Mouse (Mus musculus): Measurements from ENCODE around the gene Strada. TPM values are rescaled to one million over a fixed set of nuclear protein-coding genes. Genes with fewer than 3 reads are reported as not detected.

Gene Strada
- total and polyA plus RNA-seq, 2 experiments from 2014 or later = 23.7 to 34.8 TPM

DNA sequence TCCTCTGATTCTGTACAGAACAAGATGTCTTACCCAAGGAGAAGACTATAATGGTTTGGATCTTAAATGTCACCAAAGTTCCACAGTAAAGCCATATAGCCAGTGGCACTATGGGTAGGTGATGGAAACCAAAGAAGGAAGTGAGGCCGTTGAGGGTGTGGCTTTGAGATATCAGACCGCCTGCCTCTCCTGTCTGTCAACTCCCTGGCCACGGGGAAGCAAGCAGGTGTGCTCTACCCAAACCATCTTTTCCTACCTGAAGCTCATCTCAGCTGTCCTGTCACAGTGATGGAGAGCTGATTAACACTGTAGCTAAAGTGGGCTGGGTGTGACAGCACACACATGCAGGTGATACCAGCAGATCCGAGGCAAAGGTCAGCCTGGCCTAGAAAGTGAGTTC is 3.7 kb downstream of the Strada start:
- Histone ChIP-seq H3K27ac (ENCODE audit: low read depth, low read length) (no peak overlapping the region), H3K4me2 (ENCODE audit: low read depth) (no peak overlapping the region), H3K9me3 (ENCODE audit: low read length) (no peaks in the 10 kb centered on the region), H3K4me1 (ENCODE audit: insufficient read depth) (no peaks in the 10 kb centered on the region), H3K4me3 (ENCODE audit: low read depth, low read length) (no peak overlapping the region), H3K27me3 (ENCODE audit: insufficient read depth, low read length) (no peaks in the 10 kb centered on the region), H3K9ac (no peak overlapping the region), H3K36me3 (ENCODE audit: insufficient read depth) (peaks cover 52% of the 10 kb centered on the region)
- DNase-seq (no peak), ATAC-seq (no peak)
- no peak for TF ChIP-seq CTCF (IDR thresholded peaks at IDR 0.05; ENCODE audit: low read depth)
- WGBS = 91% methylated on average over 4 of the region's 4 CpGs

DNA sequence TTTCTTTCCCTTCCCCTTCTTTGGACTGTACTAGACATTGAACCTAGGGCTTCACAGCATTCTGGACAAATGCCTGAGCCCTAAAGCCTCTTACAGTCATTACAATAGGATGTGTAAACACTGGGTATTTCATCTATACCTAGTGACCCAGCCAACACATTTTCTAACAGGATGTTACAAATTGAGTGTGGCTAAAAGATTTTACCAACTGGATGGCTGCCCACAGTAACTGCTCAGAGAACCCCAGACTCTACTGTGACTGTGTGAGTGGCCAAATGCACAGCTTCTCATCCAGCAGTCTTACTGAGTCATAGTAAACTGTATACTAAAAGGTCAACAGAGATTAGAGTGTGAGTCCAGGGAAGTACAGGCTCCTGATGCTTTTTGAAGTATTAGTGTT is 6.6 kb downstream of the Strada start:
- Histone ChIP-seq H3K27ac (ENCODE audit: low read depth, low read length) (no peak overlapping the region), H3K36me3 (ENCODE audit: insufficient read depth) (peaks cover 26% of the 10 kb centered on the region), H3K9me3 (ENCODE audit: low read length) (no peaks in the 10 kb centered on the region), H3K27me3 (ENCODE audit: insufficient read depth, low read length) (no peaks in the 10 kb centered on the region), H3K4me1 (ENCODE audit: insufficient read depth) (0 out of 2 replicates have a peak, but pooled peaks cover 4% of the 10 kb centered on the region), H3K4me3 (ENCODE audit: low read depth, low read length) (no peak overlapping the region), H3K9ac (no peak overlapping the region), H3K4me2 (ENCODE audit: low read depth) (no peak overlapping the region)
- ATAC-seq (no peak), DNase-seq (no peak)
- TF ChIP-seq CTCF (IDR thresholded peaks at IDR 0.05; ENCODE audit: low read depth) = no peak

DNA sequence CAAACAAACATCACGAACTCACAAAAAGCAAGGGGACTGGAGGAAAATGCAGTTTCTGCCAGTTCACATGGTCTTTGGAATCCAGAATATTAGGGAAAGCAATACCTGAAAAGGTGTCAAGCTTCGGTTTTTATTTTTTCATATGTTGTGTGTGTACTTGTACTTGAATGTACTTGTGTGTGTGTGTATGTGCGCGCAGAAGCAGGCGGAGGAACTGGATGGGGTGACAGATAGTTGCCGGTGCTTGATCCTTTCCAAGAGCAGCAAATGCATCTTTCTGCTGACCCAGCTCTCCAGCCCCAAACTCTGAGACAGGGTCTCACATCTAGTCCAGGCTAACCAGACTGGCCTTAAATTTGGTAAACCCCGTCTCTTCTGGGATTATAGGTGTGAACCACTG is 7.1 kb downstream of the Strada start:
- Histone ChIP-seq H3K9me3 (ENCODE audit: low read length) (no peaks in the 10 kb centered on the region), H3K4me1 (ENCODE audit: insufficient read depth) (0 out of 2 replicates have a peak, but pooled peaks cover 4% of the 10 kb centered on the region), H3K27ac (ENCODE audit: low read depth, low read length) (no peak overlapping the region), H3K4me2 (ENCODE audit: low read depth) (no peak overlapping the region), H3K36me3 (ENCODE audit: insufficient read depth) (peaks cover 22% of the 10 kb centered on the region), H3K9ac (no peak overlapping the region), H3K27me3 (ENCODE audit: insufficient read depth, low read length) (no peaks in the 10 kb centered on the region), H3K4me3 (ENCODE audit: low read depth, low read length) (no peak overlapping the region)
- DNase-seq (no peak), ATAC-seq (no peak)
- 95% methylated on average over 7 of the region's 7 CpGs for WGBS
- TF ChIP-seq CTCF (IDR thresholded peaks at IDR 0.05; ENCODE audit: low read depth) = no peak

DNA sequence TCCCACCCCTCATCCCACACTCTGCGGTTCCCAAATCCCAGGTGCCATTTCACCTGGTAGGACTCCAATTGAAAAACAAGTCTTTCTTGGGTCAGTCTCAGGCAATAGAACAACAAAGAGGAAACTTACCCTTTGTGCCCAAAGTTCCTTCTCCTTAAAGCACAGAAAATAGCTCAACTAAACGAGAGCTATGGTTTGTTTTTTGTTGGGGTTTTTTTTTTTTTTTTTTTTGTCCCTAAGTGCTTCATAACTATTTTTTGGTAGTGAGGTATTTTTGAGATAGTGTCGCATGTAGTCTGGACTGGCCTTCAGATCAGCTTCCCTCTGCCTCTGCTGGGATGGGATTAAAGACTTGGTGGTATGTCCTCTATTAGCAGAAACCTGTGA is 7.8 kb downstream of the Strada start:
- Histone ChIP-seq H3K9me3 (ENCODE audit: low read length) (no peaks in the 10 kb centered on the region), H3K27ac (ENCODE audit: low read depth, low read length) (peak overlapping the region; percentile 76), H3K4me1 (ENCODE audit: insufficient read depth) (0 out of 2 replicates have a peak, but pooled peaks cover 4% of the 10 kb centered on the region), H3K36me3 (ENCODE audit: insufficient read depth) (peaks cover 21% of the 10 kb centered on the region), H3K4me3 (ENCODE audit: low read depth, low read length) (peak overlapping the region; percentile 65), H3K4me2 (ENCODE audit: low read depth) (peak overlapping the region; percentile 65), H3K27me3 (ENCODE audit: insufficient read depth, low read length) (no peaks in the 10 kb centered on the region), H3K9ac (peak overlapping the region; percentile 67; the same call in 1 of the 2 replicates)
- ATAC-seq = no peak
- no peak for DNase-seq
- TF ChIP-seq CTCF (IDR thresholded peaks at IDR 0.05; ENCODE audit: low read depth) = no peak
- 31% methylated on average over 3 of the region's 3 CpGs for WGBS

DNA sequence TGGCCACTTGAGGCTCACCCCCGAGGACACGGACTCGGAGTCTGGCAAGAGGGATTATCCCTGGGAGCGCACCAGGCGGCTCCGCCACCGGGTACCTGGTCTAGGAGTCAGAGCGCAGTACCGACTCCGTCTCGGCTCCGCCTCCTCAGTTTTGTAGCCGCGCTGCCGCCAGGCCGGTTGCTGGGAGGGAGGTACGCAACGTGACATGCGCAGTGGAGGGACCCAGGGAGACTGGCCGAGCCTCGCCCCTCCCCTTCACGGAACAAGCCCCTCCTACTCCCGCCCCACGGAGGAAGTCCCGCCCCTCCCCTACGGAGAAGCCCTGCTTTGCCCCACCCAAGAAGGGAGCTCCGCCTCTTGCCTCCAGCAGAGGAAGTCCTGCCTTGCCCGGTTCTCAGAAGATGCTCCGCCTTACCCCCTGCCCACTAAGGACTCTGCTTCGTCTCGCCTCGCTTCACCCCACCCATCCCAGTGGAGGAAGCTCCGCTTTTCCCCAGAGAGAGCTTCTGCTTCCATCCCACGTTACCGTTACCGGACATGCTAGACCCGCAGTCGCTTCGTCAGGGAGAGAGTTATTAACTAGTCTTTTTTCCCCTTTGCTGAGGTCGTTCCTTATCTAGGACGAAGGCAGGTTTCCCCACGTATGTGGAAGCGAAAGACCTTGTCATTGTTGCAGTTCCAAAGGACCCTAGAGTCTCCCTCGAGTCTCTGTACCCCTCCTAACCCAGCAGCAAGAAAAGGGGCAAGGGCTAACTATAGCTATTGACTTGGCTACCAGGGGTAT is 8.4 kb downstream of the Strada start:
- Histone ChIP-seq H3K4me2 (ENCODE audit: low read depth) (peak overlapping the region; percentile 65), H3K4me1 (ENCODE audit: insufficient read depth) (0 out of 2 replicates have a peak, but pooled peaks cover 4% of the 10 kb centered on the region), H3K4me3 (ENCODE audit: low read depth, low read length) (peak overlapping the region; percentile 65), H3K27me3 (ENCODE audit: insufficient read depth, low read length) (no peaks in the 10 kb centered on the region), H3K9me3 (ENCODE audit: low read length) (no peaks in the 10 kb centered on the region), H3K9ac (peak overlapping the region; percentile 67), H3K36me3 (ENCODE audit: insufficient read depth) (peaks cover 21% of the 10 kb centered on the region), H3K27ac (ENCODE audit: low read depth, low read length) (peak overlapping the region; percentile 76)
- ATAC-seq = peak; percentile 97
- TF ChIP-seq CTCF (IDR thresholded peaks at IDR 0.05; ENCODE audit: low read depth) = peak; percentile 28
- WGBS = 1% methylated on average over 42 of the region's 44 CpGs
- peak; percentile 98 for DNase-seq

DNA sequence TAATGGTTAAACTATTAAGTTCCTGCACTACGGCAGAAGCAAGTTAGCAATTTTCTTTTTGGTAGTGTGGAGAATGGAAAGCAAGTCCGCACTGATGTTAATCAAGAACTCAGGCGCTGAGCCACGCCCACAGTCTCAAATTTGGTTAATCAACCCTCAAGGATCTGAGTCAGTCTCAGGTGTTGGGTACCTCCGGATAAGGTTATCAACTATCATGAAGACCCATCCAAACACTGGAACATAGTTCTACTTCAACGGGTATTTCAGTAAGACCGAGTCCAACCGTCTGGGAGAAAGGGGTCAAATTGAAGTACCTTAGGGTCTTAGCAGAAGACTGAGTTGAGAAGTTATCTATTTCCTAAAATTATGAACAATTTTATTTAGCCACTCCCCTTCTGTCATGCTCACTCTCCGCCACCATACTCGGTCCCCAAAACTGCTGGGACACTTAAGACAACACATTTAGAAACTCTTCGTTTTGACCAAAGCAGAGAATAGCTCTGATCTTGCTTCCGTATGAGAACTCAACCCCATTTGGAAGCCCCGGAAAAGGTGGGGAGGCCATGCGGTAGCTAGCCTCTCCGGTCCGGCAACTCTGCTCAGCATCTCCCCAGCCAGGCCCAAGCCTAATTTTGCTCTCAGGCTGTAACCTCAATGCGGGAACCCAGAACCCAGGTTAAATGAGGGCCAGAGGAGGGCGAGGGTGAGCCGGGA is 9.2 kb downstream of the Strada start:
- Histone ChIP-seq H3K27ac (ENCODE audit: low read depth, low read length) (peak overlapping the region; percentile 69), H3K4me1 (ENCODE audit: insufficient read depth) (0 out of 2 replicates have a peak, but pooled peaks cover 4% of the 10 kb centered on the region), H3K9ac (peak overlapping the region; percentile 67), H3K4me3 (ENCODE audit: low read depth, low read length) (peak overlapping the region; percentile 65), H3K4me2 (ENCODE audit: low read depth) (peak overlapping the region; percentile 65), H3K36me3 (ENCODE audit: insufficient read depth) (peaks cover 14% of the 10 kb centered on the region; the same call in 1 of the 2 replicates), H3K27me3 (ENCODE audit: insufficient read depth, low read length) (no peaks in the 10 kb centered on the region), H3K9me3 (ENCODE audit: low read length) (no peaks in the 10 kb centered on the region)
- DNase-seq (no peak), ATAC-seq (no peak; the same call in none of the 2 replicates)
- TF ChIP-seq CTCF (IDR thresholded peaks at IDR 0.05; ENCODE audit: low read depth) = no peak
- WGBS = 11% methylated on average over 19 of the region's 19 CpGs

DNA sequence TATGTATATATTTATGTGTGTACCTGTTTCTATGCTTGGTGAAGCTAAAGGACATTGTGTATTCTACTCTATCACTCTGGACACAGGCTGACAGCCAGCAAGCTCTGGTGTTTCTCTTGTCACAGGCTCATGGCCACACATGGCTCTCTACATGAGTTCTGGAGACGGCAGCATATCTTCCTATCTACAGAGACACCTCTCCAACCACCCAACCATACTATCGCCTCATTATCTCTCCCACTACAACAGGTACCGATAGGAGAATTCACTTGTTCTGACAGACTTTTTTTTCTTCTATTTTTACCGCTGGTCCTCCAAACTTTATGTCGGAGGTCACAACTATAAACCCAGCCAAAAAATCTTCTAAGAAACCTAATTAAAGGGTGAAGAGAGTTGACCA is 9.7 kb downstream of the Strada start:
- Histone ChIP-seq H3K27me3 (ENCODE audit: insufficient read depth, low read length) (no peaks in the 10 kb centered on the region), H3K27ac (ENCODE audit: low read depth, low read length) (no peak overlapping the region), H3K9ac (no peak overlapping the region), H3K4me1 (ENCODE audit: insufficient read depth) (0 out of 2 replicates have a peak, but pooled peaks cover 4% of the 10 kb centered on the region), H3K36me3 (ENCODE audit: insufficient read depth) (peaks cover 8% of the 10 kb centered on the region; the same call in 1 of the 2 replicates), H3K4me3 (ENCODE audit: low read depth, low read length) (peak overlapping the region; percentile 65; the same call in 1 of the 2 replicates), H3K4me2 (ENCODE audit: low read depth) (peak overlapping the region; percentile 65), H3K9me3 (ENCODE audit: low read length) (no peaks in the 10 kb centered on the region)
- no peak for ATAC-seq
- WGBS = 91% methylated on average over 5 of the region's 5 CpGs
- no peak for TF ChIP-seq CTCF (IDR thresholded peaks at IDR 0.05; ENCODE audit: low read depth)
- no peak for DNase-seq
